Mouse (Mus musculus): ENCODE data around the gene Arf3. TPM values are rescaled to one million over a fixed set of nuclear protein-coding genes. Genes with fewer than 3 reads are reported as not detected.

Arf3 gene
- polyA plus RNA-seq, 1 experiment, result 72.0 TPM

DNA sequence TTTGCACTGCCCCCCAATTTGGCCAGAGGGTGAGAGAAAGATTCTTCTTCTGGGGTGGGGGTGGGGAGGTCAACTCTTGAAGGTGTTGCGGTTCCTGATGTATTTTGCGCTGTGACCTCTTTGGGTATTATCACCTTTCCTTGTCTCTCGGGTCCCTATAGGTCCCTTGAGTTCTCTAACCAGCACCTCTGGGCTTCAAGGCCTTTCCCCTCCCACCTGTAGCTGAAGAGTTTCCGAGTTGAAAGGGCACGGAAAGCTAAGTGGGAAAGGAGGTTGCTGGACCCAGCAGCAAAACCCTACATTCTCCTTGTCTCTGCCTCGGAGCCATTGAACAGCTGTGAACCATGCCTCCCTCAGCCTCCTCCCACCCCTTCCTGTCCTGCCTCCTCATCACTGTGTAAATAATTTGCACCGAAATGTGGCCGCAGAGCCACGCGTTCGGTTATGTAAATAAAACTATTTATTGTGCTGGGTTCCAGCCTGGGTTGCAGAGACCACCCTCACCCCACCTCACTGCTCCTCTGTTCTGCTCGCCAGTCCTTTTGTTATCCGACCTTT is 30.2 kb upstream of the Arf3 start:
- TF ChIP-seq CEBPB (IDR thresholded peaks at IDR 0.05; ENCODE audit: insufficient read depth, poor library complexity, severe bottlenecking) (no peak), MYOD1 (IDR thresholded peaks at IDR 0.05; ENCODE audit: control insufficient read depth in 1 of 3, insufficient read length in 2 of 3, low read depth in 2 of 3) (peak in 2 of 3 experiments; percentile 40 to 72)
- Histone ChIP-seq H3ac (ENCODE audit: control insufficient read depth, insufficient read length) (peak overlapping the region; percentile 2), H3K79me2 (ENCODE audit: control insufficient read depth, insufficient read depth) (no peaks in the 10 kb centered on the region), H3K36me3 (ENCODE audit: control insufficient read depth, insufficient read depth) (no peaks in the 10 kb centered on the region), H3K27me3 (ENCODE audit: control insufficient read depth, insufficient read depth, insufficient read length) (peaks cover 70% of the 10 kb centered on the region), H3K4me2 (ENCODE audit: low read depth) (peak overlapping the region; percentile 22), H3K4me3 (no peak overlapping the region)

DNA sequence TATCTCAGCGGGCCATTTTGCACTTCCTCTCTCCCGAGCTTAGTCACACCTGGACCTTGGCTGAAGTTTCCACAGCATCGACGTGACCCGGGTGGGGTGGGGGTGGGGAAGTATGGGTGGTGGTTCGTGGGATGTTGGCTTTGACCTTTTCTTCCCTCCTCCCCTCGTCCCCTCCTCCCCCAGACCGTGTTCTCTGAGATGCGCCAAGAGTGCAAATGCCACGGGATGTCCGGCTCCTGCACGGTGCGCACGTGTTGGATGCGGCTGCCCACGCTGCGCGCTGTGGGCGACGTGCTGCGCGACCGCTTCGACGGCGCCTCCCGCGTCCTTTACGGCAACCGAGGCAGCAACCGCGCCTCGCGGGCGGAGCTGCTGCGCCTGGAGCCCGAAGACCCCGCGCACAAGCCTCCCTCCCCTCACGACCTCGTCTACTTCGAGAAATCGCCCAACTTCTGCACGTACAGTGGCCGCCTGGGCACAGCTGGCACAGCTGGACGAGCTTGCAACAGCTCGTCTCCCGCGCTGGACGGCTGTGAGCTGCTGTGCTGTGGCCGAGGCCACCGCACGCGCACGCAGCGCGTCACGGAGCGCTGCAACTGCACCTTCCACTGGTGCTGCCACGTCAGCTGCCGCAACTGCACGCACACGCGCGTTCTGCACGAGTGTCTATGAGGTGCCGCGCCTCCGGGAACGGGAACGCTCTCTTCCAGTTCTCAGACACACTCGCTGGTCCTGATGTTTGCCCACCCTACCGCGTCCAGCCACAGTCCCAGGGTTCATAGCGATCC is 29.4 kb upstream of the Arf3 start:
- Histone ChIP-seq H3K79me2 (ENCODE audit: control insufficient read depth, insufficient read depth) (no peaks in the 10 kb centered on the region), H3K4me3 (no peak overlapping the region), H3K4me2 (ENCODE audit: low read depth) (peak overlapping the region; percentile 22), H3K36me3 (ENCODE audit: control insufficient read depth, insufficient read depth) (no peaks in the 10 kb centered on the region), H3ac (ENCODE audit: control insufficient read depth, insufficient read length) (peak overlapping the region; percentile 2), H3K27me3 (ENCODE audit: control insufficient read depth, insufficient read depth, insufficient read length) (peaks cover 64% of the 10 kb centered on the region)
- no peak for TF ChIP-seq USF1 (IDR thresholded peaks at IDR 0.05; ENCODE audit: low read depth)
- TF ChIP-seq MYOD1 (IDR thresholded peaks at IDR 0.05; ENCODE audit: control insufficient read depth in 1 of 3, insufficient read length in 2 of 3, low read depth in 2 of 3), result no peak
- TF ChIP-seq MYOG (IDR thresholded peaks at IDR 0.05; ENCODE audit: control insufficient read depth in 1 of 3, insufficient read depth in 1 of 3, insufficient read length in 2 of 3, low read depth in 2 of 3), result peak in 1 of 3 experiments; percentile 35
- TF ChIP-seq REST (IDR thresholded peaks at IDR 0.05; ENCODE audit: insufficient read depth, insufficient read length), result peak; percentile 9
- TF ChIP-seq TCF3 (IDR thresholded peaks at IDR 0.05; ENCODE audit: insufficient read length, low read depth), result no peak

DNA sequence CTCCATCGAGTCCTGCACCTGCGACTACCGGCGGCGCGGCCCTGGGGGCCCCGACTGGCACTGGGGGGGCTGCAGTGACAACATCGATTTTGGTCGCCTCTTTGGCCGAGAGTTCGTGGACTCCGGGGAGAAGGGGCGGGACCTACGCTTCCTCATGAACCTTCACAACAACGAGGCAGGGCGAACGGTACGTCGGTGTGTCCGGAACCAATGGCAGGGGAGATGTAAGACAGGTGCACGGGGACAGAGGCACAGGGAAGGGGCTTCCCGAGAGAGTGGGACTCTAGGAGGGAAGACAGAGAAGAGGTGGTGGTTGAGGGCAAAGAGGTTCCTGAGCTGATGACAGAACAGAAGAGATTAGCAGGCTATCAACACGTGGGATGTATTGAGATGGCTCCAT is 28.8 kb upstream of the Arf3 start:
- no peak overlapping the region for H3K4me3 ChIP-seq
- TF ChIP-seq E2F4 (IDR thresholded peaks at IDR 0.05; ENCODE audit: insufficient read depth), result no peak
- TF ChIP-seq TCF3 (IDR thresholded peaks at IDR 0.05; ENCODE audit: insufficient read length, low read depth), result no peak
- TF ChIP-seq REST (IDR thresholded peaks at IDR 0.05; ENCODE audit: insufficient read depth, insufficient read length), result no peak
- TF ChIP-seq SRF (IDR thresholded peaks at IDR 0.05; ENCODE audit: control insufficient read depth, insufficient read length, low read depth), result no peak
- no peak for TF ChIP-seq CEBPB (IDR thresholded peaks at IDR 0.05; ENCODE audit: insufficient read depth, poor library complexity, severe bottlenecking)
- TF ChIP-seq TCF12 (IDR thresholded peaks at IDR 0.05; ENCODE audit: insufficient read depth, poor library complexity, severe bottlenecking), result no peak
- no peak for TF ChIP-seq MAX (IDR thresholded peaks at IDR 0.05; ENCODE audit: low read depth)
- TF ChIP-seq USF1 (IDR thresholded peaks at IDR 0.05; ENCODE audit: low read depth), result no peak
- TF ChIP-seq POLR2A (IDR thresholded peaks at IDR 0.05; ENCODE audit: insufficient read length, low read depth), result no peak
- no peak for TF ChIP-seq MYOD1 (IDR thresholded peaks at IDR 0.05; ENCODE audit: control insufficient read depth in 1 of 3, insufficient read length in 2 of 3, low read depth in 2 of 3)

DNA sequence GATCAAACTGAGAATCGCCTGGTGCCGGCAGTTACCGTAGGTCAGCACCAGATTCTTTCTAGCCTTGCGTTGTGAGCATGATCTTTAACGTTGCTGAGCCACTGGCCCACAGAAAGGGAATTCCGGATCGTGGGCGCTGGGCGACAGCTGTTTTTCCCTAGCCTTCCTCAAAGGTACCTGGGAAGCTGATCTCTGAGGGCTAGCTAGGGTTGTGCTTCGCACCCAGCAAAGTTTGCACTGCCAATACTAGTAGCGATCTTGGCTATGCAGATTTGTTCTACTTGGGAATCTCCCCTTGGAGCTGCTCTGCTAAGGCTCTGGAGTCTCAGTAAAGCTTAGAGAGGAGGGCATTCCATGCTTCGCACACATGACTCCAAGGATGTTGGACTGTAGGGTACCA is 28.2 kb upstream of the Arf3 start:
- no peak overlapping the region for H3K4me3 ChIP-seq
- TF ChIP-seq POLR2AphosphoS2 (IDR thresholded peaks at IDR 0.05; ENCODE audit: insufficient read length, low read depth), result no peak
- TF ChIP-seq MYOD1 (IDR thresholded peaks at IDR 0.05; ENCODE audit: control insufficient read depth in 1 of 3, insufficient read length in 2 of 3, low read depth in 2 of 3), result peak in 1 of 3 experiments; percentile 23
- H3K27me3 ChIP-seq (ENCODE audit: control insufficient read depth, insufficient read depth, insufficient read length), result peaks cover 55% of the 10 kb centered on the region
- no peak overlapping the region for H3ac ChIP-seq (ENCODE audit: control insufficient read depth, insufficient read length)
- H3K79me2 ChIP-seq (ENCODE audit: control insufficient read depth, insufficient read depth), result no peaks in the 10 kb centered on the region
- no peaks in the 10 kb centered on the region for H3K36me3 ChIP-seq (ENCODE audit: control insufficient read depth, insufficient read depth)
- H3K4me2 ChIP-seq (ENCODE audit: low read depth), result peak overlapping the region; percentile 54

More for the DNA sequence above, 28.8 kb upstream of the Arf3 start:
- Histone ChIP-seq H3K4me2 (ENCODE audit: low read depth) (no peak overlapping the region), H3ac (ENCODE audit: control insufficient read depth, insufficient read length) (no peak overlapping the region), H3K36me3 (ENCODE audit: control insufficient read depth, insufficient read depth) (no peaks in the 10 kb centered on the region), H3K79me2 (ENCODE audit: control insufficient read depth, insufficient read depth) (no peaks in the 10 kb centered on the region), H3K27me3 (ENCODE audit: control insufficient read depth, insufficient read depth, insufficient read length) (peaks cover 60% of the 10 kb centered on the region)

DNA sequence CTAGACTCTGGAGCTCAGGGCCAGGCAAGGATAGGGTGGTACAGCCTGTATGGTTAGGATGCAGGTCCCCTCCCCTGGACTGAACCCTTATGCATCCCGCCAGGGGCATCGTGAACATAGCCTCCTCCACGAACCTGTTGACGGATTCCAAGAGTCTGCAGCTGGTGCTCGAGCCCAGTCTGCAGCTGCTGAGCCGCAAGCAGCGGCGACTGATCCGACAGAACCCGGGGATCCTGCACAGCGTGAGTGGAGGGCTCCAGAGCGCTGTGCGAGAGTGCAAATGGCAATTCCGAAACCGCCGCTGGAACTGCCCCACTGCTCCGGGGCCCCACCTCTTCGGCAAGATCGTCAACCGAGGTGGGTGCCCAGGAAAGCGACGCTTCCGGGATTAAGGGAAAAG is 27.7 kb upstream of the Arf3 start:
- Histone ChIP-seq H3K27me3 (ENCODE audit: control insufficient read depth, insufficient read depth, insufficient read length) (peaks cover 54% of the 10 kb centered on the region), H3K36me3 (ENCODE audit: control insufficient read depth, insufficient read depth) (no peaks in the 10 kb centered on the region), H3K4me2 (ENCODE audit: low read depth) (peak overlapping the region; percentile 54), H3K4me3 (no peak overlapping the region), H3ac (ENCODE audit: control insufficient read depth, insufficient read length) (no peak overlapping the region), H3K79me2 (ENCODE audit: control insufficient read depth, insufficient read depth) (no peaks in the 10 kb centered on the region)
- TF ChIP-seq POLR2AphosphoS2 (IDR thresholded peaks at IDR 0.05; ENCODE audit: insufficient read length, low read depth), result no peak
- peak in 1 of 3 experiments; percentile 61 for TF ChIP-seq MYOG (IDR thresholded peaks at IDR 0.05; ENCODE audit: control insufficient read depth in 1 of 3, insufficient read depth in 1 of 3, insufficient read length in 2 of 3, low read depth in 2 of 3)
- peak in 2 of 3 experiments; percentile 38 to 49 for TF ChIP-seq MYOD1 (IDR thresholded peaks at IDR 0.05; ENCODE audit: control insufficient read depth in 1 of 3, insufficient read length in 2 of 3, low read depth in 2 of 3)
